Mouse (Mus musculus) olfactory bulb, adult 2 months (tissue): ENCODE data around the gene Iqch. TPM values are rescaled to one million over a fixed set of nuclear protein-coding genes. Genes with fewer than 3 reads are reported as not detected.

Experiments used
- H3K27ac ChIP-seq: fragments of 200-500 bp; 2 replicates; pipeline ENCODE4 v1.5.1; 2012; ENCODE audit warnings: low read depth, low read length; ENCODE audit not compliant: insufficient read depth
- H3K4me1 ChIP-seq: fragments of 200-500 bp; 2 replicates; pipeline ENCODE4 v1.6.1; 2012; ENCODE audit warnings: low read length; ENCODE audit not compliant: control insufficient read depth, insufficient read depth
- H3K4me3 ChIP-seq: fragments of 200-500 bp; 2 replicates; pipeline ENCODE4 v1.5.1; 2012; ENCODE audit warnings: mild to moderate bottlenecking, low read depth, low read length, moderate library complexity; ENCODE audit not compliant: insufficient read depth
- CTCF ChIP-seq: fragments of 200-500 bp; IDR thresholded peaks from 2 replicates; pipeline ENCODE4 v1.5.1; 2012; ENCODE audit warnings: low read depth, mild to moderate bottlenecking, low read length, moderate library complexity; ENCODE audit not compliant: insufficient read depth
- POLR2A ChIP-seq: fragments of 200-500 bp; IDR thresholded peaks from 2 replicates; pipeline ENCODE4 v1.6.1; 2012; ENCODE audit warnings: mild to moderate bottlenecking, low read depth, low read length, moderate library complexity; ENCODE audit not compliant: insufficient read depth
- WGBS: fragments of 180-500 bp; shearing (Covaris S2); methylation state at CpG from one replicate; pipeline ENCODE4 v1.1.7; 2018; 5-methylcytosine and 5-hydroxymethylcytosine counted together
- polyA plus RNA-seq: library from polyadenylated mRNA; stranded (reverse); fragments of >200 nt; gene quantifications from 2 replicates; pipeline ENCODE4 v1.2.4, GENCODE M21; 2012; ENCODE audit warnings: low replicate concordance; ENCODE audit not compliant: missing spikeins, insufficient read depth, insufficient read length

The Iqch gene
- polyA plus RNA-seq, 1 experiment = not detected

DNA sequence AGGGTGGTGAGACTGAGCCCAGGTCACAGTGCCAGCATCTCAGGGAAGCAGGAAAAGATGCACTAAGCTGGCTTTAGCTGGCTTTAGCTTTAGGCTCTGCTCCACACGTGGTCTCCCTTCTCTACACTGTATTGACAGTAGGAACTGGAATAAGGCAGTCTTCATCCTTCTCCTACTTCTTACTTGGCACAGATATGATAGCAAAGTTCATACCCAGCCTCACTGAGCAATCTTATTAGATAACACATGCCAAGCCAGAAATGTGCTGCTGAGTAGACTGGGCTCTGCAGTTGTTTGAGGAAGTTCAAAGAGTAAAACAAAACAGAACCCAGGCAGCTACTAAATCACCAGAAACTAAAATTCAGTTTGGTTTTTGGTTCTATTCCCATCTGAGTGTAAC is 11.3 kb upstream of the Iqch start:
- 26% methylated on average over 1 of the region's 1 CpGs for WGBS
- TF ChIP-seq POLR2A = no peak
- TF ChIP-seq CTCF = no peak
- Histone ChIP-seq H3K27ac (no peak overlapping the region), H3K4me1 (peaks cover 24% of the 10 kb centered on the region), H3K4me3 (no peak overlapping the region)

DNA sequence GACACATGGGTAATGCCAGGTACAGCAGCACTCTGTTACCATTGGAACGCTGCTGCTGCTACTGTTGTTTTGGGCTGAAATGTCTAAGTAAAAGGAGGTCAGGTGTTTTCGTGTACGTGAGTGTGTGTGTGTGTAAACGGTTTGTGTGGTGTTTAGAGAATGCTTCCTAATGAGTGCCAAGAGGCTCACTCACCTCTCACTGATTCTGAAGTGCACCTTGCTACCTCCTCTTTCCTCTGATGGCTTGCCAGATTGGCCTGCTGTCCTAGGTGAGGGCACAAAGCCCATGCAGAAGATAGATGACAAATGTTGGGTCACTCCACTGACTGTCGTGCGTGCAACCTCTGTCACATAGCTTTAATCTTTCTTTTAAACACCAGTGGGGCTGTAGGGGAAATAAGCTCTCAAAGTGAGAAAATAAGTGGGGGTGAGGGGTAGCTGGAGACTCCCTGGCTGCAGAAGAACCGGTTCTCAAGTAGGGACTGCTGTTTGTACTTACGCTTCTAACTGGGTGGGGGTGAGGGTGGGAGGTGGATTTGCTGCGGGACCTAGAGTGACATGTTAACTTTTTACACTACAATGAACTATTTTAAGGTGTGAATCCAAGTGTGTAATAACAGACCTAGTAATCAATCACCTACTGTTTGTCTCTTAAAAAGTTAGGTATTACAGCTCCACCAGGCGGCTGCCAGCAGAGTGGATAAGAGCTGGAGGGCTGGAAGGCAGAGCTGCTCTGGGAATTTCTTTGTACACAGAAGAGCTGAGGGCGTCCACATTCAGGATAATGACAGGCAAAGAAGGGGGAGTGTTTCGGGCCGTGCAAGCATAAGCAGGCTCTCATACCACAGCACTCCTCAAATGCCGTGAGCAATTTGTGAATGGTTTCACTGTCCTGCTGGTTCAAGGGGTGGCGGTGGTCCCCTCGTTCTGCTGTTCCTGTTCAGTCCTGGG is 10.5 kb upstream of the Iqch start:
- Histone ChIP-seq H3K4me3 (no peak overlapping the region), H3K4me1 (peaks cover 24% of the 10 kb centered on the region), H3K27ac (no peak overlapping the region)
- no peak for TF ChIP-seq POLR2A
- no peak for TF ChIP-seq CTCF
- WGBS = 46% methylated on average over 16 of the region's 16 CpGs

GRCm38 (mm10) chr9:63611967-63612366 is 9.7 kb upstream of the Iqch start:
- WGBS = 84% methylated on average over 5 of the region's 5 CpGs
- H3K4me3 ChIP-seq = no peak overlapping the region

GRCm38 (mm10) chr9:63610841-63611366 is 8.6 kb upstream of the Iqch start:
- peaks cover 24% of the 10 kb centered on the region for H3K4me1 ChIP-seq
- TF ChIP-seq CTCF = no peak
- no peak for TF ChIP-seq POLR2A
- 0 out of 2 replicates have a peak overlapping the region, but pooled peaks have one; percentile 11 for H3K27ac ChIP-seq
- WGBS = 47% methylated on average over 13 of the region's 13 CpGs
- no peak overlapping the region for H3K4me3 ChIP-seq

More at GRCm38 (mm10) chr9:63611967-63612366, 9.7 kb upstream of the Iqch start:
- Histone ChIP-seq H3K27ac (no peak overlapping the region), H3K4me1 (peaks cover 24% of the 10 kb centered on the region)
- TF ChIP-seq POLR2A (no peak), CTCF (no peak)

DNA sequence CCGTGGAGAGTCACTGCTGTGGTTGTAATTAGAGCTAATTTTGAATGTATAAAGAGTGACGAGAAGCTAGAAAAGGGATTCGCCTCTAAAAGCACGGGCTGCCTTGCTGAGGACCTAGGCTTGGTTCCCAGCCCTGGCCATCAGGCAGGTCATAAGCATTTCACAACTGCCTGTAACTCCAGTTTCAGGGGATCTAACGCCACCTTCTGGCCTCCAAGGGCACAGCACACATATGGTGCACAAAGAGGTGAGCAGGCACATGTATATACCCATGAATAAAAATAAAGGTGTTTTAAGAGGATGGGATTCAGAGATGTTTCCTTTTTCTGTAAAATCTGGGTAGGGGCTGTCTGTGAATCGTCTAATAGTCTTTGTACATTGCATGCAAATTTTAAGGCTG is 7.9 kb upstream of the Iqch start:
- Histone ChIP-seq H3K4me1 (peaks cover 24% of the 10 kb centered on the region), H3K27ac (no peak overlapping the region), H3K4me3 (no peak overlapping the region)
- TF ChIP-seq POLR2A = no peak
- TF ChIP-seq CTCF = no peak
- WGBS = 83% methylated on average over 6 of the region's 6 CpGs

DNA sequence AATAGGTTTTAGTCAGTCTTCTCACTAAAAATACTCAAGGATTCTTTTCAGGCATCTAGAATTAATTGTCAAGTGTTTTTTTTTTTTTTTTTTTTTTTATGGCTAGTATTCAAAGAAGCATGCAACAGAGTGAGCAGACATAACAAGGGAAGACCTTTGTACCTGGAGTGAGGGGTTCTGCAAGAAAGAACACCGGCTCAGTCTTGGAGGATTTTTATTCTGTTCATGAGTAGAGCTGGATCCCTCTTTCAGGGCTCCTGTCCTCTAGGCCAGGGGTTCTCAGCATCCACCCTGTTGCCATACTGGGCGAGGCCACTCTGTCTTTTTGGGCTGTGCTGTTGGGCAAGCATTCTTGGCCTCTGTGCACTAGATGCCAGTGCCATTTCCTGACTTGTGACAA is 7.5 kb upstream of the Iqch start:
- H3K4me3 ChIP-seq = no peak overlapping the region
- H3K27ac ChIP-seq = no peak overlapping the region
- TF ChIP-seq CTCF (no peak), POLR2A (no peak)
- H3K4me1 ChIP-seq = peaks cover 24% of the 10 kb centered on the region
- 98% methylated on average over 2 of the region's 2 CpGs for WGBS

DNA sequence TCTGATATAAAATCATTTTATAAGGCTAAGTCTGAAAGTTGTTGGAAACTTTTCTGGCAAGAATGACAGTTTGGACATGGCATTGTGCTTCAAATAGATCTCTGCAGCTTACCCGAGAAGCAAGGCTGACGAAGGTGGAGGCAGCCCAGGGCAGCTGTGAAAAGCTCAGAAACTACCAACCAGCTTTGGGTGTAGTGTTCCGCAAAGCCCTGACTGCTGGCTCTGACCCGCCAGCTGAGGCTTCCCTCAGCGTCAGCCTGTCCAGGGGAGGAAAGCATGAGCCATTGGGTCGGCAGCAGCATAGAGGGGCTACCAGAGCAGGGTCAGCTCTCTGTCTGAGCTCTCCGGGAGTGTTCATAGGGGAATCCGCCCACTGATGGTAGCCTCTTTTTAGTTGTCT is 7.0 kb upstream of the Iqch start:
- WGBS = 82% methylated on average over 8 of the region's 8 CpGs
- Histone ChIP-seq H3K4me1 (peaks cover 23% of the 10 kb centered on the region), H3K4me3 (no peak overlapping the region), H3K27ac (no peak overlapping the region)
- no peak for TF ChIP-seq POLR2A
- no peak for TF ChIP-seq CTCF

DNA sequence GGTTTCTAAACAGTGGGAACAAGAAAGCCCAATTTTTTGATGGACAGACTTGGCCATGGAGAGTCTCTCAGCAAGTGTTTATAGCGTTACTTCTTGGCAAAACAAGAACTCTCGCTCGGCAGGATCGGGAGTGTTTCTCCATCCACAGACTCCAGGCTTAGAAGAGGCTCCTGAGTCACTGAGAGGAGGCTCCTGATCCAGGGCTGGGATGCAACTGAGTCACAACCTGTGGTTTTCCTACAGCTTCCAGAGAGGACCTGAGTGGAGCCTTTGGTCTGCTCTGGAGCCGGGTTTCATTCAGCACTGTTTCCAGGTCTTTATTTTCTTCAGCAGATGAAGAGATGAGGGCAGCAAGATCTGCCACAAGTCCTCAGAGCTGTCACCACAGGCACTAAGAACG is 5.7 kb upstream of the Iqch start:
- TF ChIP-seq CTCF (no peak), POLR2A (no peak)
- Histone ChIP-seq H3K4me1 (peaks cover 24% of the 10 kb centered on the region), H3K4me3 (no peak overlapping the region), H3K27ac (no peak overlapping the region)
- 62% methylated on average over 6 of the region's 6 CpGs for WGBS

- WGBS = 72% methylated on average over 2 of the region's 2 CpGs
These were observed 4.3 kb upstream of the Iqch start for GRCm38 (mm10) chr9:63606594-63606993.

More at GRCm38 (mm10) chr9:63606594-63606993, 4.3 kb upstream of the Iqch start:
- peaks cover 22% of the 10 kb centered on the region for H3K4me1 ChIP-seq
- H3K27ac ChIP-seq = no peak overlapping the region
- H3K4me3 ChIP-seq = no peak overlapping the region
- no peak for TF ChIP-seq CTCF
- no peak for TF ChIP-seq POLR2A
